Mouse (Mus musculus) MN1 (cell line): ENCODE measurements at regions not wholly inside any gene's neighbourhood (a gene's known extent, or its start where the extent isn't known, plus 50 kb on each side); places are given as distances from the start of the nearest gene placed in this dataset.
A peak's percentile ranks its signal among the peaks of the same experiment; 100 is the strongest.
"Not testable (repeated sequence)": the region's sequence is repeated elsewhere in the genome, so short reads cannot be mapped to it uniquely, and the experiment has no call there.

Experiments used
- DNase-seq: peaks from one replicate; pipeline ENCODE4 v3.0.0-alpha.2; 2016; ENCODE audit warnings: low spot score

DNA sequence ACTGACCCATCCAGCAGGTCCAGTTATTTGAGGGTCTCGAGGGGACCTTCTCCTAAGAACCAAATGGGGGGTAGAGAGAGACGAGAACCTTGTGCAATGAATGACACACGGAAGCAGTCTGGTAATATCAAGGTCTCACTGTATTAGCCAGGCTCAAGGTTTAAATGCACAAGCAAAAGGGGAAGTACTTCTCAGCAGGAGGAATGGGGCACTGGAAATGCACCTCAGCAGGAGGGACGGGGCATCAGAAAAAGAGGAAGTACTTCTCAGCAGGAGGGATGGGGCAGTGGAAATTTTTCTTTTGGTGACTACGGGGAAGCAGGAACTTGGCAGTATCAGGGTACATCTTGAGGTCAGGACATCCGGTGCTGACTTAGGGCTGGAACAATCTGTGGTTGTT lies 74.9 kb upstream of the Vmn1r3 start:
- not testable (repeated sequence) for DNase-seq

DNA sequence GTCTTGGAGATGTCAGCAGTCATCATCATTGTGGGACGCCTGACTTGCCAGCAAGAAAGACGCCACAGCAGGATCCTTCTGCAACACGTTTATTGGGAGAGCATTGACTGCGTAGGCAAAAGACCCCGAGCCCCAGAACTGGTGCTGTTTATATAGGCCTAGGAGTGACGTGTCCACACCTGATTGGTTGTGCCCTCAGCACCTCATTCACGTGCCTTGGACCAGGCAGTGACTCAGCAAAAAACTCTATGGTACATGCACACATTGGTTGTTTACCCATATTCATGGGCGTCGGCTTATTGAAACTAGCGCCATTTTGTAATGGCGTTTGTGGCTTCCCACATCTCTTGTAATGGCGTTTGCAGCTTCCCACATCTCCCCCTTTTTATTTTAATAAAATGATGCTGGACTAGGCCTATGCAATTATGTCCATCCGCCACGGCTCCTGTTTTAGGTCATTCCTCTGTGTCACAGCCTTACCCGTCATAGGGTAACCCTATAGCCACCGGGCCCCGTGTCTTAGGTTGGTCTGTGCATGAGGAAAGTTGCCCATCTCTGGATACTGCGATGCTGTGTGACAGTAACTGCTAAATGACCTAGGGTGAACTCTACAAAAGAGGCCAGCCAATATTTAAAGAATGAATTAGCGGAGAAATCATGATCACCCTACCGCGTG lies 67.6 kb upstream of the Vmn1r3 start:
- DNase-seq: not testable (repeated sequence)

DNA sequence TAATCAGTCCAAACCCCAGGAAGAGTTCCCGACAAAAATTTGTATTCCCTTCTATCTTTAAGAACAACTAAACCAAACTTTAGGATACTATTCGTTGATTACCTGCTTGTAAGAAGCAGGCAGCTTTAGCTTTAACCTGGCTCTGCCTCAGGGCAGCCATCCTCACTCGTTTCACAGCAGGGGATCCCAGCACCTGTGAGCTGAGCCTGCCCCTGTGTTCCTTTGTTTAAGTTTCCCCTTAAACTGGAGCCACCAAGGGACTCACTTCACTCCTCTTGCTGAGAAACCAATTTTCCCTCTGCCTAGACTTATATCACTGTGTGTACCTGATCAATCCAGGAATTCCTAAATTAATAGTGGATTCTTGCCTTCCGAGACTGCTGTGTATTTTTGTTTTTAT lies 65.1 kb upstream of the Vmn1r3 start:
- DNase-seq: not testable (repeated sequence)

DNA sequence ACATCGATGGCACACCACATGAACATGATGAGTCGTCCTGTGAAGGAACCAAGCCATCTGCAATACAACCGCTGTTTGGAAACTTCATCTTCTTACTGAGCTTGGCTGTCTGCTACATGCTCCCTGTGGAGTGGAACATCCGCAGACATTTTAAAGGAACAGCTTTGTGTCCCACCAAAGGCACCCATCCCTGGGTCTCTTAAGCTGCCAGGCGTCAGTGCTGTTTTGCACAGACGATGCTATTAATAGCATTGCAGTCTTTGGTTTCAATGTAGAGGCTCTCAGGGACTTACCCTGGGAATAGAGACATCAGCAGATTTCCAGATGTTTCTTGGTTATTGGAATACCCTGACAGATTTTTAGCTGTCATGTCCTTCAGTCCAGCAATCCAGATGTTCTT lies 56.9 kb upstream of the Vmn1r3 start:
- DNase-seq: not testable (repeated sequence)

DNA sequence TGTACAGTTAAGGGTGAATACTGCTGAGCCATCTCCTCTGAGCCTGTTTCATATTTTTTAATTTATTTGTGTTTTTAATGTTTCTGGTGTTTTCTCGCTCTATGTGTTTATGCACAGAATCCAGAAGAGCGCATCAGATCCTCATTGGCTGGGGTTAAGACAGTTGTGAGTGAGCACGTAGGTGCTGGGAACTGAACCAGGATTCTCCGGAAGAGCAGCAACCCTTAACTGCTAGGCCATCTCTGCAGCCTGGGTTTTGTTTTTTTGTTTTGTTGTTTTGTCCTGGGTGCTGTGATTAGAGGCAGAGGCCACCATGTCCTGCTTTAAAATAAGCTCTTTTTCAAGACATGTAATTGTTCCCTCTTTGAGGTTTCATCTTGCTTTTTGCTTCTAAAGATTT lies 56.2 kb upstream of the Vmn1r3 start:
- DNase-seq: not testable (repeated sequence)

DNA sequence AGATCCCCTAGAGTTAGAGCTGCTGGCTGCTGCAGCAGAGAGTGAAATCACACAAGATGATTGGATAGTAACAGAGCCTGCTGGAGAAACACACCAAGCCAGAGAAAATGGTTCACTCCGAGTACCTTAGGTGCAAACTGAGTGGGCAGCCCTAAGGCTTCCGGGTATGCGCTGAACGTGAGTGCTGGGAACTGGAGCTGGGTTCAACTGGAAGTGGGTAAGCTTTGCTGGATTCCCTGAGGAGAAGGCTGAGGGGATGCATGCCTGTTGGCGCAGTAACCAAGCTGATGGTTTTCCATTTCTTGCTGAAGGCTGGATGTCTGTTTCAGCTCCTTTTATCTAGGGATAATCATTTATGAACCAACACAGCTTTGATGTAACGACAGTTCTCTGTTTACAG lies 53.3 kb upstream of the Vmn1r3 start:
- DNase-seq: not testable (repeated sequence)

DNA sequence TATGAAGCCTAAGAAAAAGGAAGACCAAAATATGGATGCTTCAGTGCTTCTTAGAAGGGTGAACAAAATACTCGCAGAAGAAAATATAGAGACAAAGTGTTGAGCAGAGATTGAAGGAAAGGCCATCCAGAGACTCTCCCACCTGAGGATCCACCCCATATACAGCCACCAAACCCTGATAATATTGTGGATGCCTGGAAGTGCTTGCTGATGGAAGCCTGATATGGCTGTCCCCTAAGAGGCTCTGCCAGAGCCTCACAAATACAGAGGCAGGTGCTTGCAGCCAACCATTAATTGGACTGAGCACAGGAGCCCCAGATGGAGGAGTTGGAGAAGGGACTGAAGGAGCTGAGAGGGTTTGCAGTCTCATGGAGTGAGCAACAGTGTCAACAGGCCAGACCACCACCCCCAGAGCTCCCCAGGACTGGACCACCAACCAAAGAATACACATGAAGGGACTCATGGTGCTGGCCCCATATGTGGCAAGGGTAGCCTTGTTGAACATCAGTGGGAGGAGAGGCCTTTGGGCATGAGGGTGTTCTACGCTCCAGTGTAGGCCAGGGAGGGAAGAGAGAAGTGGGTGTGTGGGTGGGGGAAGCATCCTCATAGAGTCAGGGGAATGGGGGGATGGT lies 51.1 kb upstream of the Vmn1r3 start:
- peak; percentile 5 for DNase-seq
